Mouse (Mus musculus) liver, embryonic 14.5 days (tissue): ENCODE measurements around the gene Ndufb8.

Experiments
- CTCF ChIP-seq: IDR thresholded peaks from 2 replicates; pipeline ENCODE4 v1.5.1; 2016; ENCODE audit warnings: antibody characterized with exemption, low read depth, control low read depth
- EP300 ChIP-seq: IDR thresholded peaks from 2 replicates; pipeline ENCODE4 v1.6.1; 2016; ENCODE audit warnings: antibody characterized with exemption, low read depth

DNA sequence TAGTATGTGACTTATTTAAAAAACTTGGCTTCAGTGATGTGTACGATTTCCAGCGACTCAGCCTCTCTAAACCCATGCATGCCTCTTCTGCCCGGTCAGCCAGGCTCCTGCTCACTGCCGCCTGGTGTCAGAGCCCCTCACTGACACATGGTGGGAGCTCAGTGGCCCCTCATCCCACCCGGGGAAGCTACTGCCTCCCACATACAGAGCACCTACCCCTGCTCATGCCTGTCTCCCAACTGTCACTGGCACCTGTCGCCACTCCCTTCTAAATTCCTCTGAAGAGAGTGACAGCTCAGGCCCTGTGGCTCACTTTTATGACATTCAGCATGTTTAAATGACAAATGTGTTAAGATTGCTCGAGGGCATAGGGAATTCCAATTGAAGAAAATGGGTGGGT is 21.0 kb upstream of the Ndufb8 start:
- TF ChIP-seq CTCF (no peak), EP300 (no peak)
